Mouse (Mus musculus) left cerebral cortex, adult 8-10 months (tissue): ENCODE measurements around the gene Gm26558. TPM values are rescaled to one million over a fixed set of nuclear protein-coding genes. Genes with fewer than 3 reads are reported as not detected.

Experiments used
- DNase-seq, 2 experiments: peaks; one replicate each; pipeline ENCODE4 v3.0.0; 2022; ENCODE audit warnings: low spot score in 2 of 2
- total RNA-seq, 4 experiments: library from RNA; stranded (reverse); gene quantifications; 2 replicates each; pipeline ENCODE4 v1.2.4; 2022

Gene Gm26558
- total RNA-seq, result under 1 TPM in 3 of 4 experiments, not detected in 1; 0.46 to 0.94 (median 0.74) TPM

- DNase-seq, result peak; percentile 6 to 13
Observed at GRCm38 (mm10) chr2:70661715-70662495, at the start of gene Gm26558. Gene Gm26558, minus strand, starts transcription at chr2:70662108.

GRCm38 (mm10) chr2:70710878-70711277, 49.0 kb upstream of the Gm26558 start:
- DNase-seq, result no peak

GRCm38 (mm10) chr2:70710236-70710635, 48.3 kb upstream of the Gm26558 start:
- no peak for DNase-seq

- peak in 1 of 2 experiments; percentile 33 for DNase-seq
Observed at GRCm38 (mm10) chr2:70708986-70709730, 47.2 kb upstream of the Gm26558 start.

GRCm38 (mm10) chr2:70702403-70702802, 40.5 kb upstream of the Gm26558 start:
- DNase-seq, result no peak

- no peak for DNase-seq
Observed at GRCm38 (mm10) chr2:70701571-70701970, 39.7 kb upstream of the Gm26558 start.

- no peak for DNase-seq
Observed at GRCm38 (mm10) chr2:70700851-70701250, 38.9 kb upstream of the Gm26558 start.

- DNase-seq, result no peak
Observed at GRCm38 (mm10) chr2:70695712-70696111, 33.8 kb upstream of the Gm26558 start.

- DNase-seq, result no peak
Observed at GRCm38 (mm10) chr2:70690195-70690594, 28.3 kb upstream of the Gm26558 start.

- DNase-seq, result peak in 1 of 2 experiments; percentile 67
Observed at GRCm38 (mm10) chr2:70688454-70689078, 26.7 kb upstream of the Gm26558 start.

- no peak for DNase-seq
Observed at GRCm38 (mm10) chr2:70682324-70682723, 20.4 kb upstream of the Gm26558 start.

- no peak for DNase-seq
Observed at GRCm38 (mm10) chr2:70673445-70674126, 11.7 kb upstream of the Gm26558 start.

GRCm38 (mm10) chr2:70672476-70672875, 10.6 kb upstream of the Gm26558 start:
- DNase-seq, result no peak

- no peak for DNase-seq
Observed at GRCm38 (mm10) chr2:70669896-70670295, 8.0 kb upstream of the Gm26558 start.

GRCm38 (mm10) chr2:70669241-70669640, 7.3 kb upstream of the Gm26558 start:
- DNase-seq, result no peak

- DNase-seq, result no peak
Observed at GRCm38 (mm10) chr2:70667016-70667415, 5.1 kb upstream of the Gm26558 start.

- DNase-seq, result no peak
Observed at GRCm38 (mm10) chr2:70663764-70664163, 1.9 kb upstream of the Gm26558 start.

GRCm38 (mm10) chr2:70660887-70661714, 807 bp downstream of the Gm26558 start, which contains the start of gene Gorasp2:
Gene Gorasp2, plus strand, starts transcription at chr2:70661576.
- DNase-seq, result peak; percentile 92 to 94

GRCm38 (mm10) chr2:70657083-70657482, 4.8 kb downstream of the Gm26558 start:
- no peak for DNase-seq

GRCm38 (mm10) chr2:70651820-70652219, 10.1 kb downstream of the Gm26558 start:
- DNase-seq, result no peak
